Mouse (Mus musculus) thymus, adult 18-20 months (tissue): Measurements from ENCODE around the gene Olfr553.
"Not testable (repeated sequence)": the region's sequence is repeated elsewhere in the genome, so short reads cannot be mapped to it uniquely, and the experiment has no call there.

ENCODE experiments used
- DNase-seq, 2 experiments: peaks; one replicate each; pipeline ENCODE4 v3.0.0; 2022; ENCODE audit warnings: mixed read lengths in 2 of 2

Gene Olfr553

DNA sequence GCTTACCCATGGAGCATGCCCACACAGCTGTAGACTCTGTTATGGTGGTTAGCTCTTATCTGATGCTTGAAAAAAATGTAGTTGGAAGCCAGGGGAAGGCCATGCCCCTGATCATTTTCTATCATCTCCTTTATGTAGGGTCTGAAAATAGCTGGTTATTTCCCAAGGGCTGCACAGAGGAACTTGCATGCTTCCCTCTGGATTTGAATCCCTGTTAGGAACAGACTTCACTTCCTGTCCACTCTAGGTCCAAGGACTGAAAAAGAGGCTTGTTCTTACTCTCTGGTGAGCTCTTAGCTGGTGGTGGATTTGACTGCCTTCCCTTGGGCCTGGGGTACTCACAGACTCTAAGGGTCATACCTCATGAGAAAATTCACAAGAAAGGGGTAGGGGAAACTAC, at the start of gene Olfr553:
Olfr553 (minus strand) TSS at position 101 of the 400 bp plus-strand sequence.
- no peak for DNase-seq

DNA sequence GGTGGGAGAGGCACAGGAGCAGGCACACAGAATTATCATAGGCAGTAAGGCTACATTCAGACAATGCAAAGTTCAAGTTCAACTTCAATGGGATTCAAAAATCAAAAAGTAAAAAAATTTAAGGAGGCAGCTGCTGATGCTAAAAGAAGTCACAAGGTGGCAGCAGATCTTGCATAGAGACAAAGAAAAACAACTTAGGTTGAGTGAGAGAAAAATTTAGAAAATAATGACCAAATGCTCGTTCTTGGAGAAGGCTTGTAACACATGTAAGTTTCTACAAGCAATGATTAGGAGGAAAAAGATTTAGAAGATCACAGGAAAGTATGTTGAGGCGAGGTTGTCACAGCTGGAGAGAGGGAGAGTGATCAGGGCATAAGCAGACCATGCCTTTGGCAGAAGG, 47.4 kb upstream of the Olfr553 start:
- DNase-seq, result no peak

DNA sequence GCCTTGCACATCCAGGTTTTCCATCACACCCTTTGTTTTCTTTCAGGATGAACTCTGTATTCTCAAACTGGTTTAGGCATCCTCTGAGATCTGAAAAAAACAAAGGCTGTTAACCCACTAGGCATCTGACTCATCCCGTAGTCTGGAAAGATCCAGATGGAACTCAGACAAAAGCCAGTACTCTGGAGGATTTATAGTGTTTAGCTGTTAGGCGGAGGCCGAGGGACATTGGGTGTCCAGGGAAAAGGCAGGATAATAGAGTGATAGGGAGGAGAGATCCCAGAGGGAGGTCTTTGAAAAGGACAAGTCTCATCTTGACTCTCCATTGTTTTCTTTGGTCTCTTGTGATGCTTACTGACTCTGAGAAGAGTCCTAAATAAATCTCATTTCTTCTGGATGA, 46.6 kb upstream of the Olfr553 start, which contains the start of gene Olfr556:
Olfr556 (plus strand) TSS at position 301 of the 400 bp plus-strand sequence.
- no peak for DNase-seq

DNA sequence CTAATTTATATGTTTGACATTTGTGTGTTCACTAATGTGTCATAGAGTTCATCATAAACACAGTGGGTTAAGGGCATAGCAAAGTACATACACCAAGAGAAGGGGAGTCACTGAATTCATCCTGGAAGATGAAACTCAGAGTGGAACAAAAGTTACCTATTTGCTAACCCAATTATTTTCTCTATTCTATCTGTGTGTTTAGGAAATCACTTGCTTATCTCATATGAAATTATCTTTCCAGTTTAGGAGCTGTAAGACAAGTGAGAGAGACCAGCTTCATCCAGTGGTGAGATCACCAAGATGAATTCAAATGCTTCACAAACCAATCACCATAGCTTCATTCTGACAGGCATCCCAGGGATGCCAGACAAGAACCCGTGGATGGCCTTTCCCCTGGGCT, 40.5 kb upstream of the Olfr553 start, which contains the start of gene Olfr555:
Olfr555 (plus strand) TSS at position 301 of the 400 bp plus-strand sequence.
- no peak for DNase-seq

DNA sequence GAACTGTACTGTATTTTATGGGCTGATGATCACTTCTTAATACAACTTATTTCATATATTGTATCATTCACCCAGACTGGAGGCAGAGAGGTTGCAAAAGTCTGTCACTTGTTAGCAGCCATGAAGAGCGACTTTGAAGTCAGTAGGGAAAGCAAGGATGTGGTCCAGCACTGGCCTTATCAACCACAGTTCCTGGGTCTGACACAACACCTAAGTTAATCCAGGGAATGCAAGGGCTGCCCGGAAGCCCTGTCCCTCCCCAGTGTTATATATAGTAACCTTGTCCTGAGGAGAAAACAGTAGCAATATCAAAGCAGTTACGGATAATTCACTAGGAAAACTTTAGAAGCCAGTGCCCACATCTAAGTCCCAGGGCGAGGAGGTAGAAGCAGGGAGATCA, 26.9 kb upstream of the Olfr553 start:
- not testable (repeated sequence) for DNase-seq

DNA sequence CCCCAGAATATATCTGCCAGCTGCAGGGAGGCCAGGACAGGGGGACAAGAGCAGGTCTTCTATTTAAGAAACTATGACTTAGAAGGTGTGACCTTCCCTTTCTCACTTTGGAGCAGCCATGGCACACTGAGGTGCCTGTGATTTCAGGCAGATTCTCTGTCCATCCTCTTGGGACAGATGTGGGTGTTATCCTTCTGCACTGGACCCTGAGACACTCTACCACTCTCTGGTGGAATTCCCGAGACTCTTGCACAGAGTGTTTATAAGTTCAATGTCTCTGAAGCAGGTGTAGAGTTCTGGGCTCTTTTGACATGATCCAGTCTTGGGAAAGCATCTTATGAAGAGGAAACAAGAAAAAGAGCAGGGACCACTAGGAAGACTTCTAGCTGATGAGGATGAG, 20.1 kb upstream of the Olfr553 start, which contains the start of gene Olfr554:
Olfr554 (plus strand) TSS at position 301 of the 400 bp plus-strand sequence.
- DNase-seq, result no peak

DNA sequence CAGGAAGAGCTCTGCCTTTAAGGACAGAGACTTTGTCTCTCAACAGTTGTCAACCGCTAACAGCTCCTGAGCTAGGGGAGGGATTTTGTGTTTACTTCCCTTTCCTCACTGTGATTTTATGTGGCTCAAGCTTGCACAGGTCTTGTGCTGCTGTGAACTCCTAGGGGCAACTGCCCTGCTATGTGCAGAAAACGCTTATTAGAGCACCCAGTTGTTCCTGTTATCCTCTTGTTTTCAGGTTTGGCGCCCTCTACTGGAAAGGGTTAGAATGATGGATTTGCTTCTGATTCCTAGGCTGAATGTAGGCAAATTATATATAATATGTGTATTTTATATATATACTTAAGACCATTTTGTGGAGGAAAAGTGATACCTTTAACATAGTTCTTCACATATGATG, 18.6 kb upstream of the Olfr553 start:
- peak in 1 of 2 experiments; percentile 6 for DNase-seq

DNA sequence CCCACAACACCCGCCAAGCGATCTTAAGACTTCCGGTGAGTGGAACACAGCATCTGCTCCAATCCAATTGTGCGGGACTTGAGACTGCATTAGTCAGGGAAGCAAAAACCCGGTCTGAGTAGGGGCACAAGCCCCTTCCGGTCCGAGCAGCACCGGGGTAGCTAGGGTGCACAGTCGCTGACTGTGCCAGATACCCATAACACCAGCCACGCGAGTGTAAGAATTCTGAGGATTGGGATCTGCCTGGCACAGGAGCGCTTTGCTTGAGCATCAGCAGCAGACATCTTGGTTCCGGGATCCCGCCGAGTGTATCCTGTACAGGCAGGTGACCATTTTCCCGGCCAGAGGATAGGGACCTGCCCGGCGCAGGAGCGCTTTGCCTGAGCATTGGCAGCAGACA, 2.4 kb upstream of the Olfr553 start:
- DNase-seq, result not testable (repeated sequence)

DNA sequence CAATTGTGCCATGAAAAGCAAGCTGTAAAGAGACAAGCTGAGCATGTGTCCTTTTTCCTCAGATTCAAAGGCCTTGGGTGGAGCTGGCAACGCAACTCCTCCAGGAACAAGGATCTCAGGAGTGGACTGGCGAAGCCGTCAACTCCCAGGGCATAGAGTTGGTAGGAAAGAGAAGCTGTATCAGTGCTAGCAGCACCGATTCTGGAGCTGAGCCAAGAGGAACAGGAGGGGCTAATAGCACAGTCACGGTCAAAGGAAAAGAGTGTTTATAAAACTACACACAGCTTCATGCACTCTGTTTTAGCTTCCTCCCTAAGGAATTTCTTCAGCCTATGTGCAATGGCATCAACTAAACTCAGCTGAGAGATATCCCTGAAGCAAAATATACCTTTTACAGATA, 1.6 kb upstream of the Olfr553 start:
- no peak for DNase-seq

DNA sequence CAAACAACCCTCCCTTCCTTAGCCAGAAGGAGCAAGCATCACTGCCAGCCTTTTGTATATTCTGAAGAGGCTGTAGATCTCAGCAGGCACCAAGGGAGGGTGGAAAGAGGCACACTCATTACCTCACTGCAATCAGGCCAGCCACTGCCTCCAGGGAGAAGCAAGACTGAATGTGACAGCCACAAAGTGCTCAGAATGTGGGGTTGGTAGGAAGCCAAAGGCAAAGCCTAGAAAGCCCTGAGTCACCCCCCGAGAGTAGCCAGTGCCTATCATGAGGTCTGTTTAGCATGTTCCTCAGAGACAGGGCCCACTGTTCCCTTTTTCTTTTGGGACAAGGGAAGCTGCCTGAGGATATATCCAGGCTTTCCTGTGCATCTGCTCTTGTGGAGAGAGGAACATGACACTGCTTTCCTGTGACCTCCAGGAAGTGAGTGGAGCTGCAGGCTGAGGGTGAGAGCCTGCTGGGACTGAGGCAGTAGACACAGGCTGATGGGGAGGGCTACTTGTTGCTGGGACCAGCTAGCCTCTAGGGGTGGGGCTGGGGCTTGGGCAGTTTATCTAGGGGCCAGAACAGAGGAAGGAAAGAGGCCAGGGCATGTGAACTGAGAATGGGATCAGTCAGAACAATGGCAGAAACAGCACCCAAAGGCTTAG, 20.5 kb downstream of the Olfr553 start, which contains the start of gene Olfr552:
Olfr552 (plus strand) TSS at position 393 of the 654 bp plus-strand sequence.
- no peak for DNase-seq

DNA sequence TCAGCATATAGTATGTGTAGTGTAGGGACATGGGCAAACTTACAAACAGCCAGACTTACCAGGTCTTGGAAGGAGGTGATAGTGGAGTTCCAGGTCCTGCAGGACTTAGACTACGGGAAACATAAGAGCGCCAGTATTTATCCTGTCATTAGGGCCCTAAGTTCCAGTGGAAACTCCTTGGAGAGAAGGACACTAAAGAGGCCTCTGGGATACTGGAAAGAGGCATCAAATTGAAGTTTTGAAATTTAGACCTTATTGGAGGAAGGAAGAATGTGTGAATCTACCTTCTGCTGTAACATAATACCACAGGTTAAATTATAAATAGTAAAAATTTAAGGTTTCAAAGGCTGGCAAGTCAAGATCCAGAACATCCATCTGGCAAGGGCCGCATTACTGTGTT, 26.2 kb downstream of the Olfr553 start, which contains the start of gene Olfr551:
Olfr551 (minus strand) TSS at position 101 of the 400 bp plus-strand sequence.
- DNase-seq, result no peak

DNA sequence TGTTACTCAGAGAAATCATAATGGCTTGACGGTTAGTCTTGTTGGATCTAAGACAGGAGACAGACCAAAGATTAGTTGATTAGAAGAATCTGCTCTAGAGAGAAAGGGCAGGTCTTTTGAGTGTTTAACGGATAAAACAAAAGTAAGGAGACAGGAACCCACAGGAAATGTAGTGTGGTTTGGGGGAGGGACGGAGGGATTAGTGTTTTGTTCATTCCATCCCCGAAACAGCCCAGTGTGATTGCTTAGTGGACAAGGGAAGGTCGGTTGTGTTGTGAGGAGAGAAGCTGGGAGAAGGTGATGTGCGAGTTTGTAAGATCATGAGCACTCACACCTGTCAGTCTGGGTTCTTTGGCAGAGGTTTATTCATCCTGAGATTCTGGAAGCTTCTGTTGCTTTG, 42.0 kb downstream of the Olfr553 start:
- DNase-seq, result no peak

DNA sequence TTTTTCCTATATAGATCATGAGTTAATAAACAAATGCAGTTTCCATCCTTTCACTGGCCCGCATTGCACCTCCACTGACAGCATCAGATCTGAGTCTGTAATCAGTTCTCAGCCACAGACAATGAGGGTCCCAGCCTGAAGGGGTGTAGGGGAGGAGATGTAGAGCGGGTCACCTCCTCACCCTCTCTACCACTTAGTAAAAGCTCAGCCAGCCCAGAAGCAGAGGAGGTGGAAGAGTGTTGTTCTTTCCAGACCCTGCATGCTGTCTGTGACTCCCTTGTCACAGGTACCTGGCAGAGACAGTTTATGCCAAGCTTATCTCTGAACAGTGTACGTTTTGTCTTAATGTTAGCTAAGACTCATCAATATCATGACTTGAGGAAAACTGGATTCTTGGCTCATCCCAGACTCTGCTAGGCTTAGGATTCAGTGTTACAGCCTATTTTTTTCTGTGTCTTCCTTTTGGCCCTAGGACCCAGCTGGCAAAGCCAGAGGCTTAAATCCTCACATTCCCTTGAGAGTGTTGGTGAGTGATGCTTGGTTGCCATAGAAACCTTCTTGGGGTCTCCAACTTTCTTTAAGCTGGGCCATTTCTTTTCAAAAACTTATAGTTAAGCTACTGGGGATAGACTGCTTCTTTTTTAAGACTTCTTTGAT, 44.7 kb downstream of the Olfr553 start:
- DNase-seq, result no peak

DNA sequence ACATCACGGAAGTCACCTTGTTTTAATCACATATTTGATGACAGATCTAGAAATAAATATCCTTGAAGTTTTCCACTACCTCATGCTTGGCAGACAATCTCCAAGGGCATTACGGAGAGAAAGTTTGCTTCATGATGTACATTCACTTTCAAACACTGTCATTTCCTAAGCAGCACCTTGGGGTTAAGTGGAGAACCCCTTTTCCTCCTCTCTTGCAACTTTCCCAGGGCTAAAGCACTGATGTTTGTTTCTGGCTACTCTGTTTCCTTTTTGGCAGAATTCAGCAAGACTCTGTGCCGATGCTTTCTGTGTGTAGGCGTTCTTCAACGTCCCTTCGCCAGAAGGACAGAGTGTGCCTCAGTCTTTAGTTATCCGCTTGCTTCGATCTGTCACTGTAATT, 46.9 kb downstream of the Olfr553 start, which contains the start of gene Olfr550:
Olfr550 (plus strand) TSS at position 301 of the 400 bp plus-strand sequence.
- no peak for DNase-seq

DNA sequence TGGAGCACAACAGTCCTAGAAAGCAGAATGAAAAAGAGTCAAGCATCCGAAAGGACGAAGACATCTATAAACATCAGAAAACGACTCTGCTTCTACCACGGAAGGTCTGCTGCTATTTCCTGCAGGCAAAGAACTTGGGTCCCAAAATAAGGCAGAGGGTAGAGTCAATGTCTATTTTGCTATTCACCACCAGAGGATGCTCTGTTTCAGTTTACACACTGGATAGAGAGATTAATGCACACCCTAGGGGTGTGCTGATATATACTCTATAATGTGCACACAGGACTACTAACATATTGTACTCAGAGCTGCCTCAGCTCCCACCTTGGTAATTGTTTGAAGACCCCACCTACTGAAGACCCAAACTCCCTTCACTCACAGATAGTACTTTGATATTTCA, 51.8 kb downstream of the Olfr553 start:
- no peak for DNase-seq

DNA sequence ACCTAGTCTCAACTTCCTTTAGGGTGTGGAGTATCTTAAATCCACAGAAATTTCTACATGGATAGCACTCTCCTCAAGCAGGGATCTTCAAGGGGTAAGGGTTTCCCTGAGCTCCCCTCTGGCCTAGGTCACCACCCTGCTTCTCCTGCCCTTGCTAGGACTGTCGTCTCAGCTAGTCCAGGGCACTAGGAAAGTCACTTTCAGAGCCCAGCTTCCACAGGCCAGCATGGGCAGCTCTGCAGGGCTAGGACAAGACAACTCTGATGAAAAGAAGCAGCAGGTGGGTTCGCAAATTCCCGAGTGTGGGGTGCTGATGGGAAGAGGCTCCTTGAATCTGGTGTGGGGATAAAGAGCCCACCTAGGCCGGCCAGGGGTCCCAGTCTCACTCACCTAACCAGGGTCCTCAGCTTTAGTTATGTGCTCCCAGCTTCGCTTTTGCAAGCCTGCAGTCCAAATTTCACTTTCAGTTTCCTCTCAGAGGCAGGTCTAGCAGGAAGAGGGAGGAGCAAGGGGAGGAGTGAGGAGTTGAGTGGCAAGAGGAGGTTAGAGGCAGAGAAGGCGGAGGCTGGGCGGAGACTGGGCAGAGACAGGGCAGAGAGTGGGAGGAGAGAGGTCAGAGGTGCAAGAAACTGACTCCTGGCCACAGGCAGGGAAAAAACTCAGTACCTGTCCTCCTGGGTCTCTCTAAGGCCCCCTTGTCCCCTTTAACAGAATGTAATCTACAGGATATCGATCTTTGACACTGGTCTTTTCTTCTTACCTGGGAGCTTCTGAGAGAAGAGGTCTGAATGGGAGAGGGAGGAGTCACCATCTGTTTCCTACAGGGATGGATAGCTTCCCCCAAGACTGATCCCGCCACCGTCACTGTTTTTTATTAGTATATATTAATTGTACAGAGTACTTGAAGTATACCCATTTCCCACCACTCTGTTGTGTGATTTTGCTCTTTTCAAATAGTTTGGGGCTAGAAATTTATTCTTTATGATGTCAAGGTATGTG, 52.7 kb downstream of the Olfr553 start, which contains the start of gene Trim21:
Trim21 (minus strand) TSS at position 488 of the 999 bp plus-strand sequence.
- peak; percentile 82 to 90 for DNase-seq
